Mouse (Mus musculus): ENCODE results near the gene Cdc42bpb. TPM values are rescaled to one million over a fixed set of nuclear protein-coding genes. Genes with fewer than 3 reads are reported as not detected.

The Cdc42bpb gene
- polyA plus RNA-seq, 2 experiments from 2014 or later, result 0.32 to 0.43 TPM

DNA sequence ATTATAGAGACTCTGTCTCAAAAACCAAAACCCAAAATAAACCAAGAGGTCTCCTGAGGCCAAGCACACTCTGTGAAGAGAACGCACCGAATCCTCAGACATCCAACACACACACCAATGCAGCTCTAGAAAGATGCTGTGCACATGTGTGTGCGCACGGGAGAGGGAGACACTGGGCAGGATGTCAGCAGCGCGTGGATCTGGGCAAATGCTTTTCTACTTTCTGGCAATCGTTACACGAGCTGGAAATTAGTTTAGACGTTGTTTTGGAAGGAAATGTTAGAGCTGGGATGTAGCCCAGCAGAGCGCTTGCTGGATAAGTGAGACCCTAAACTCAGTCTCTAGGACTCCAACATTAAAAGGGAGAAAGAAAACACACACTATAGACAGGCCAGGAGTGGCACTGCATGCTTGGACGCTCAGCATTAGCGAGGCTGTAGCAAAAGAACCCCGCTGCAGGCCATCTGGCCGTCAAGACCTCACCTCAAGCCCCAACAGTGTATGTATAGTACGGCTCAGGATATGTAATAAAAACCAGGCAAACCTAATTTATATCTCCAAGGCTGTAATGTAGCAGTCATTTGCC lies 44.4 kb downstream of the Cdc42bpb start:
- no peak for ATAC-seq

DNA sequence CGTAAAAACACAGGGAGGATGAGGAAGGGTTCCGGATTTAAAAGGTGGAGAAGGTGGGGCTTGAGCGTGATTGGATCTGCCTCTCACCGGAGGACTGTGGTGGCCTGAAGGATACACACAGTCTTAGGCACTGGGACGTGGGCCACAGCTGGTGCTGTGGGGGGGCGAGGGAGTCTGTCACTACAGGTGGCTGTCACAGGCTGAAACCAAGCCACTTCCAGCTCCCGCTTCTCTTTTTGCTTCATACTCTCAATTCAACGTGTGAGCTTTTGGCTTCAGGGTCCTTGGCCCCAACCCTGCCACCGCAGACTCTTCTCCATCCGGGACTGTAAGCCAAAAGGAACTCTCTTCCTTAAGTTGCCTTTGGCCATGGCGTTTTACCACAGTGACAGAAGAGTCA lies 45.1 kb downstream of the Cdc42bpb start:
- no peak for ATAC-seq

DNA sequence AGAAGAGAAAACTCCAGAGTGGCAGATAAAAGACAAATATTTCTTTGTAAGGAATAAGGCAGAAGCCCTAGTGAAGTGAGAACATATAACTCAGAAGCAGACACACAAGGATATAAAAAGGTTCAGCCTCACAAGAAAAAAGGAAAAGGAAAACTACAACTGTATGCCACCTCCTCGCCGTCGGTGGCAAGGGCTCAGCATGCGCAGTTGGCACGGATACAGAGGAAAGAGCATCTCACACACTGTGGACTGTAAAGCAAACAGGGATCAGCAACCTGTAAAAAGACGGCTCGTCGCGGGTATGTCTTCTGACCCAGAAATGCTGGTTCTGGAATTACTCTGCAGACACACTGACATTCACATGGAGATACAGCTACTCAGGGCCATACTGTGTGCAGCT lies 45.9 kb downstream of the Cdc42bpb start:
- ATAC-seq, result no peak

DNA sequence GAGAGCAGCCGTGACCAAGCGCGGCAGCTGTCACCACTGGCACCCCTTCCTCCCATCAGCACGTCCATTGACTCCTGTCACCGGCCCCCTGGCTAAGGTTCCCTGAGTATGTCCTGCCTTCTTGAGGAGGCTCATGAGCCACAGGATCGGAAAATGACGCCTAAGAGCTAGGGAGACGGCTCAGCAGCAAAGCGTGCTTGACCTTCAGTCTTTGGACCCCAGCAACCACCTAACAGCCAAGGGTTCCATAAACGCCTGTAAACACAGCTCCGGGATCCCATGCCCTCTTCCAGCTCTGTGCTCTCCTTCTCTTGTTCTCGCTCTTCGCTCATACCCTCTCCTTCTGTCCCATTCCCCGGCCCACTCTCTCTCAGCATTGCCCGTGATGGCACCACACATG lies 48.2 kb downstream of the Cdc42bpb start:
- no peak for ATAC-seq

DNA sequence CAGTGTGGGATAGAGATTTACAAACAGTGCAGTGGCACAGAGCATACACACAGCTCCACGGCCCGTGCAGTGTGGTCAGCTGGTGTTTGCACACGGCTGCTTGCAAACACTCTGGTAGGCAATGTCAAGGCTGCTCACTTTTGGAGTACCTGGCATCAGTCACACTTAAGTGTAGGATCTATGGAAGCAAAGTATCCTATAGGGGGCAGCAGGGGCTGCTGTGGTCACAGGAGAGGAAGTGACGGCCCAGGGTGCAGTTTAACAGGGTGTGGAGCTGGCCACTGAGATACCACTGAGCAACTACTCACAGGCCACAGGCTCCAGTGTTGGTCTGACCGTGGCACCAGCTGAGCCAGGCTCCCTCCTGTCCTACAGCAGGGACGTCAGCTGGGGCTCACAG lies 49.2 kb downstream of the Cdc42bpb start:
- no peak for ATAC-seq

DNA sequence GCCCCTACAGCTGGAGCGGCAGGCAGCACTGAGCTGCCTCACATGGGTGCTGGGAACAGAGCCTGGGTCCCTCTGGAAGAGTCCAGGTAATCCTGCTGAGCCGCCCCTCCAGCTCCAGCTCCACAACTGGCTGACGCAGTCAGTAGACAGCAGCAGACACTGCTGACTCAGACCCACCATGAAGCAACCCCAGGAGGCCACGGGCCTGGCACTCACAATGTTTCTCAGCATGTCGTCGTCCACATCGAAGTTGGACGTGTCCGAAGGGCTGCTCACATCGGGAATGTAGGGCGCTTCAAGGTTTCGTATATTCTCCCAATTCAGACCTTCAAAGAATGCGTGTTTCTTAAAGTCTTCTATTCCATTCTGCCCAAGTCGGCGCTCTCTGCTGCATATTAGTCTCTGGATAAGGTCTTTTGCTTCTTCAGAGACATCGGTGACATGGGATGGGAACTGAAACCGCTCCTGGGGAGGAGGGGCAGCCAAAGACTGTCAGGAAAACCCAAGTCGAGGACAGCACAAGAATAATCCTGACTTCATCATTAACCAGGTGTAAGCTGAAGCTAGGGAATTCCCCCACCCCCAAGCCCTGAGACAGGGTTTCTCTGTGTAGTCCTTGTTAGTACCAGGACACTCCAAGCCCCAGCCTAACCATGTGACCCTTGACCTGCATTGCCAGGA lies 51.6 kb downstream of the Cdc42bpb start:
- no peak for ATAC-seq

DNA sequence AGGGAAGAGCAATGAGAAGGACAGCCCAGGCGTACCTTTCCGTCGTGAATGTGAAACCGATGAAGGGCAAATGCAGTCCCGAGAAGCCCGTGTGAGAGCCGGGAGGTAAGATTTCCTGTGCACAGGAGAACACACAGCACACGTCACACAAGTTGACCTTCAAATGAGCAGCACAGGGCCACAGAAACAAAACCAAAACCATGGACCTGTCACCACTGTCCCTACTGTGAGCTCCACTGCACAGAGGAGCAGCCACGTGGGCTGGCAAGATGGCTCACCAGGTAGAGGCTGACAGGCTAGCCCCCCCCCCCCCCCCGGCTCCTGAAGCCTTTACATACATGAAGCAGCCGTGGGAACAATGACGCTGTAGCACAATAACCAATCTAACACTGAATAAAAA lies 52.6 kb downstream of the Cdc42bpb start:
- ATAC-seq, result no peak

DNA sequence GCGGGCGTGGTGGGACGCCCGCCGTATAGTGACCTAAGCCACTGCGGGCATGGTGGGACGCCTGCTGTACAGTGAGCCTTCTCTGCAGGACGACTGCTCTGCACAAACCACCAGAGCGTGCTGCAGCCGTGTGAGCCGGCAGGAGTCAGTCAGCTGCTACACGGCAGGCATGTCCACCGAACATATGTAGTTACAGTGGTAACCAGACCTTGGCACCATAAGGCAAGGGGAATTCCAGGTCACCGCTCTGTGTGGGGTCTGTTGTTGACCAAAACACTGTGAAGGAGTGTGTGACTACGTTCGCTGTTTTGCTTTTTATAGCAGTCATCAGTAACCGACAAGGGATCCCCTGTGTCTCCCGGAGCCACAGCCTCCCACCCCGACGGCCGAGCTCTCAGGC lies 53.0 kb downstream of the Cdc42bpb start:
- no peak for ATAC-seq

DNA sequence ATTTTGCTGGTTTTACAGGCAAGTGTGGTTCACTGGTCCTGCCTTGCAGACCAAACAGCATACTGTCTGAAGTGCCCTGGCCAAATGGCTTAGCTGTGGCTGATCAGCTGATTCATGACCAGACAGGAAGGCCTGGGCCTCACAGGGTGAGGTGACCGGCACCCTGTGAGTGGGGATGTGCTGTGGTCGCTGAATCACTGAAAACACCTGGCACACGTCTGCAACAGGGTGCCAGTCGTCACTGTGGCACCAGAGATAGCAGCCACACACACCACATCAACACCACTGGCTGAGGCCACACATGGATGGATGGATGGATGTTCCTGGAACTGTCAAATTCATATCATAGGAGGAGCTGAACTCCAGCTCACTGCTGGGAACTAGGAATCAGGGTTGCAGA lies 54.1 kb downstream of the Cdc42bpb start:
- no peak for ATAC-seq

DNA sequence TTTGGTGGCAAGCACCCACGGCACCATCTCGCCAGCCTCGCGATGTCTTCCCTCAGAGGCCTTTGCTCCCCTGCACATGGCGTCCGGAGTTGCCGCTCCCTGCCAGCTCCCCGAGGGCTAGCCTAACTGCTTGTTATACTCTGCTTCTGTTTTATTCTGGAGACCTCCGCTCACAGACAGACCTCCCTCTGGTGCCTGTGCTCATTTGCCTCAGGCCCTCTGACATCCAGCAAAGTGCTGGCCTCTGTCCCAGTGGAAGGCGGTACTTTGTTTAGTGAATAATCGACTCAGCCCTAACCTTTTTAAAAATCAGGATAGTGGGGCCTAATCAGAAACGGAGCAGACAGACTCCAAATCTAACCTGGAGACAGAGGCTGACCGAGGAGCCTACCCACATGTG lies 55.7 kb downstream of the Cdc42bpb start:
- no peak for ATAC-seq

DNA sequence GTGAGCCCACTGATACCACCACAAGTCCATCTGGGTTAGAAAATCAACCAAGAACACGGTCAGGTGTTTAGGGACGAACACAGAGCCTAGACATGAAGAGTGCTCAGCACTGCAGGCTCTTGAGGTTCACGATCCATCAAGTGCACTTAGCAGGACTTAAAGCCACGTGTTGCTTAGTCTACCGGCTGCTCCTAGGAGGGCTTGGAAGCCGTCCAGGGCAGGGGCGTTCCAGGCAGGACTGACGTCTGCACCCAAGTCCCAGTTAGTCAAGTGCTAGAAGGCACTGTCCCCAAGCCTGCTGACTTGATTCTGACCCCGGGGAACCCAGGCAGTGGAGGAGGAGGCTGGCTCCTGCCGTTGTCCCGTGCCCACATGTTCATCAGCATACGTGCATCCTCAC lies 57.0 kb downstream of the Cdc42bpb start:
- ATAC-seq, result no peak

DNA sequence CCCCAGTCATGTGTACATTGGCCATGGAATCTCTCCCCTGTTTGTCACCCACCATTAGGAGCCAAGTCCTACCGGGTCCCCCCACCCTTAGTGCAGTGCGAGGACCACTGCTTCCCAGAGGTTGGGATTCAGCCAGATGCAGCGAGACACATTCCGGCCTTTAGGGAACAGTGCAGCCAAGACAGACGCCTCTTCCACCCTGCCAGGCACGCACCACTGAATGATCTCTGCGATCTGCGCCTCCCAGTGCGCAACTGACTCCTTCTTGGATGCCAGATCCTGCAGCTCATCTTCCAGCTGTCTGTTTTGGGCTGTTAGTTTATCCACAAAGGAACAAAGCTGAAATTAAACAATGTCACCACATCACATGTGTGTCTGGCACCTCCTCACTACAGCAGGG lies 59.8 kb downstream of the Cdc42bpb start:
- ATAC-seq, result no peak

DNA sequence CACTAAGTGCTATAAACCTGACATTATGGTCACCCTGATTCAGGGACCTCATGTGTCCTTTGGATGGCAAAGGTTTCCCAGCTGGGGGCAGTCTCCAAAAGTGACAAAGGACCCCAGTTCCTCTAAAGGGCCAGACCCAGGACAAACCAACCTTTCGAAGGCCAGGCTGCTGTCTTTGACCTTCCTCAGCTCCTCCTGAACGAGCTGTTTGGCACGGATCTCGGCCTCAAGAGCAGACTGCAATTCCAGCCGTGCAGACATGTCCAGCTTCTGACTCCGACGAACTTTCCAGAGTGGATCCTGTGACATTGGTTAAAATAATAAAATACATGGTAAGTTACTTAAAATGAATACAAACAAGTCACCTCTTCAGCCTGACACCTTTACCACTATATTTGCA lies 63.2 kb downstream of the Cdc42bpb start:
- no peak for ATAC-seq

DNA sequence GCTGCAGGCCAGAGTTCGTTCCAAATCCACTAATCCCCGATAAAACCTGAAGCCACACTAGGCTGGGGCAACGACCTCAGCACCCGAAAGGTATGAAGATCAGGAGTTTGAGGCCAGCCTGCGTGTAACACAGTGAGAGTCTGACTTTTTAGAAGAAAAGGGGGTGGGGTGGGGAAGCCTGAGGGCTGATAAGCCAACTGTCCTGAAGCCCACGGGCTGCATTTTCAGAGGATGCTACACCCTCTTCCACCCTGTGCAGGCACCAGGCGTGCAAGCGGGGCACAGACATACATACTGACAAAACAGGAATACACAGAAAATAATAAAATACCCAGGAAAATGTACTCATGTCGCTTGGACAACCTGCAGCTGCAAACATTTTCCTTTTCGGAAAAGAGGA lies 65.7 kb downstream of the Cdc42bpb start:
- no peak for ATAC-seq

DNA sequence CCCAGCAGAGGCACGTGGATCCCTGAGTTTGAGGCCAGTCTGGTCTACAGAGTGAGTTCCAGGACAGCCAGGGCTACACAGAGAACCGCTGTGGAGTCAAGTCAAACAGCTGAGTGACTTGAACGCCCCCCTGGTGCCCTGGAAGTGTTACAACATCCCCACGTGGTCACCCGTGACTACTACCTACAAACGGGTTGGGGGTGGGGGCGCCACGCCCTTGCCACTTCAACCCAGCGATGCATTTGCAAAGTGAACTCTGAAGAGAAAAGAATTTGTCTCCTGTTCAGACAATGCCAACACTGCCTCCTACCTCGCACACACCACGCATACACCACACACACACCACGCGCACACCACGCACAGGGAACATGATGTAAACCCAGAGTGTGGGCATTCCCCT lies 67.6 kb downstream of the Cdc42bpb start:
- no peak for ATAC-seq

DNA sequence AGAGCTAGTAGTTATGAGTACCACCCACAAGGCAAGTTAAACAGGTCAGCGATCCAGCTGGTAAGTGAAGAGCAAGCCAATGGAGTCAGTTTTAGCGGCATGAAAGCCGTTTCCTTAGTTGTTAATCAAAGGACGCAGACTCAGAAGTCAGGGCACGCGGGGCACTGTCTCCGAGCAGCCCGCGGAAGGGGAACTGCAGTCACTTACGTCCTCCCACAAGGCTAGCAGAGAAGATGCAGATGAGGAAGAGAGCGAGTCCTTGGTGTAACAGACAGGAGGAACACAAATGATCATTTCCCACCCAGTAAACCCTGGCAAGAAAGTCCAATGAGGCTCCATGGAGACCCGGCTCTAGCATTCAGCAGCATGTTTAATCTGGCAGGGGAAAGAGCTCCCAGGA lies 68.3 kb downstream of the Cdc42bpb start:
- no peak for ATAC-seq

DNA sequence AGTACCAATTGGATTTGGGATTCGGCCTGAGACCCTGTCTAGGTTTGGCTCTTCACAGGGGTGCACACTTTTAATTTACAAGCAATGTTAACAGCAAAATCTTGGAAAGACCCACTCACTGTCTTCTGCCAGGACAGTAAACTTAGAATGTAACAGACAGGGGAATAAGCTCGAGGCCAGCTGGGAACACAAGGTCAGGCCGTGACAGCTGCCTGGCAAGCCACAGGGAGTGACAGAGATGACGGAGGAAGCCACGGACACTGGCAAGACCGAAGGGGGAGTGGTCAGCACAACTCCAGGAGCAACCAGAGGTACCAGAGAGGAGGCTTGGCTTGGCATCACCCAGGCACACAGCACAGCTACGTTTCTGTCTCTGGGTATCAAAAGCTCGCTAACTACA lies 70.7 kb downstream of the Cdc42bpb start:
- ATAC-seq, result no peak

DNA sequence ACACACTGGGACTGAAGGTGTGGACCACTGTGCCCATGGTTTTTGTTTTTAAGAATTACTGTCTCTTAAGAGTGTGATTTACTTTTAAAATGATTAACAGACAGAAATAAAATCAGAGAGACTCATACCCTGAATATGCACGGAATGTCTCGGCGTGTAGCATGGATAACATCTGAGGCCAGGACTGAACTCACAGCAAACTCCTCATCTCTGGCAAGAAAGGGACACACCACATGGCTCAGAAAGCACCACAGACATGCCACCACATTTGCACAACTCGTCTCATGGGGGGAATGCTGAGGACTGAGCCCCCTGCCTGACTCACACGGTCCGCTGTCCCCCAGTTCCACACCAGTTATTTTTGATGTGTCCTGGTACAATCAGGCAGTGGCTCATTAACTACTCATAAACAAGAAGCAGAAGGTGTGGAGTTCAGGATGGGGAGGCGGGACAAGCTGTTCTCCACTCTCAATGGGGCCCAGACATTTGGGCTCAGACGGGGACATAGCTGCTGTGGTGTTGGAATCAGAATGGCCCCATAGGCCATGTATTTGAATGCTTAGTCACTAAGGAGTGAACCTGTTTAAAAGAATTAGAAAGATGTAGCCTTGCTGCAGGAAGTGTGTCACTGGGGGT lies 73.7 kb downstream of the Cdc42bpb start:
- ATAC-seq, result no peak

DNA sequence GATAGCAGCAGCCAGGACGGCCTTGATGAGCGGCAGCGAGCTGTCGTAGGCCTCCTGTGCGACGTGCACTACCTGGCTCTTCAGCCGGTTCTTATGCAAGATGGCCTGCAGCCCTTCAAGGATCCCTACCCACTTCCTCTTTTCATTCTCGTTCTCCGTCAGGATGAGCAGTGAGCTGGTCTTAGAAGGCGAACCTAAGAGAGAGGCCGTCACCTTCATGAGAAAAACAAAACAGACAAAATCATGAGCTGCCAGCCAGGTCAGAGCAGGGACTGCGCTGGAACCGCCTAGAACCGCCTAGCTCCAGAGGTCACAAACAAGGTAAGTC lies 75.5 kb downstream of the Cdc42bpb start:
- no peak for ATAC-seq

DNA sequence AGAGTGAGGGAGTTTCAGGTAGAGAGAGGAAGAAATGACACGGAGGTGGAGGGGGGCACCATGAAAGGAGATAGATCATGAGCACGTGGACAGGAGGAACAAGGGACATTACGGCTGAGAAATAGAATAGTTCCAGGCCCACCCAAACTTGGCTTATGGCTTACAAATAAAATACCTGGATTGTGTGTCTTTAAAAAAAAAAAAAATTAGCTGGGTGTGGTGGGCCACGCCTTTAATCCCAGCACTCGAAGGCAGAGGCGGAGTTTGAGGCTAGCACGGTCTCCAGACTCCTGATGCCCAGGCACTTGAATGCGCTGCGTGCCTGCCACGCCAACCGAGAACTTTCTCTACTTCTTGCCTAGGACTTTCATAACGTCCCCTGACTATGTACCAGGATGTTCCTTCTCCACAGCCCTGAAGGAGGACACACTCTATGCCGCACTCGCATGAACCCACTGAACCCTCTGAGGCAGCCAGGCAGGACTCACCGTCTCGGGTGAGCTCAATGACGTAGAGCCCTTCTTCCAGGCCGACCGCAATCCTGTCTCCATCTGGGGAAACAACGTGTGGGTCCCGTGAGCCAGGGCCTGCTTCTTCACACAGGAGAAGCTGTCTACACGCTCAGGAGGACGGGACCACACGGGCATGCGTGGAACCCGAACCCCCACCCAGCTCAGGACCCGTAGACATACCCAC lies 76.0 kb downstream of the Cdc42bpb start:
- no peak for ATAC-seq

DNA sequence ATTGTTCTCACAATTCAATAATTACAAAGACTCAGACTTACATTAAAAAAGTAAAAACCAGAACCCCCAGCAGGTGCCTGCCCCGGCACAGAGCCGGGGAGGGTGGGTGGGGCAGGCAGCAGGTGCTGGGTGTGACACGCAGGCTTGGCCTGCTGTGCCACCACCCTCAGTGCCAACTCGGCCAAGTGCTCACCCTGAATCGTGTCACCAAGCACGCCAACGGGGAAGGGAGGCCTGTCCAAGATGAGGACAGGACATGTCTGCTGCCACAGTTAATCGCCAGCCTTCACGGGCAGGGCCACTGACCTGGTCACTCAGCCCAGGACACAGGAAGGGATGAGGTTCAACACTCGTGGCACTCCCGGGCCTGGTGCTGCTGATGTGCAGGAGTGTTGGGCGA lies 84.5 kb downstream of the Cdc42bpb start:
- ATAC-seq, result no peak

DNA sequence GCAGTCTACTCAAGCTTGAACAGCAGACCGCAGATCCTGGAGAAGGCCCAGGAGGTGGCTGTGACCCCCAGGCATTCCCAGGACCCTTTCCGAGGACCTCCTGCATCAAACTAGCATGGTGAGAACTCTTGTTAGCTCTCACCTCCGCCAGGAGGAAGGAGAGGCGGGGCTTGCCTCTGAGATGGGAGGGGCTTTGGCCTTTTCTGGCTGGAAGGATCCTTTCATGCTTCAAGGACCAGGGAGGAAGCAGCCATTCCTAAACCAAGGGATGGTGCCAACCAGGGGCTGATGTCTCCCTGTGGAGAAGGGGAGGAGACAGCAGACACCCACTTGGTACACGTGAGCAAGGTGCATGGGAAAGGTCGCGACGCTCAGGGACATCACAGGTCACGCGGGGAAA lies 93.0 kb downstream of the Cdc42bpb start:
- no peak for ATAC-seq

DNA sequence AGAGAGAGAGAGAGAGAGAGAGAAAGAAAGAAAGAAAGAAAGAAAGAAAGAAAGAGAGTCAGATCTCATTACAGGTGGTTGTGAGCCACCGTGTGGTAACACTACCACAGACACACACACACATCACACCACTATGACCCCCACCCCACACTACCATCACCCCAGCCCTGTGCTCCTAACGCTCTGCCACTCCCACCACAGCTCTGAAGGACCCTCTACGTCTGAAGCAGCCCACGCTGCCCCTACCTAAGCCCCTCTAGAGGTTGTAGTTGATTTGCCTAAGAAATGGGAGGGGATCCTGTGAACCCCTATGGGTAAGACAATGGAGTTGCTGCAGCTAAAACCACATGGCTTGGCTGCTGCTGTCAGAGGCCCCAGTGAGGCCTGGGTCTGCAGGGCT lies 93.9 kb downstream of the Cdc42bpb start:
- ATAC-seq, result no peak

DNA sequence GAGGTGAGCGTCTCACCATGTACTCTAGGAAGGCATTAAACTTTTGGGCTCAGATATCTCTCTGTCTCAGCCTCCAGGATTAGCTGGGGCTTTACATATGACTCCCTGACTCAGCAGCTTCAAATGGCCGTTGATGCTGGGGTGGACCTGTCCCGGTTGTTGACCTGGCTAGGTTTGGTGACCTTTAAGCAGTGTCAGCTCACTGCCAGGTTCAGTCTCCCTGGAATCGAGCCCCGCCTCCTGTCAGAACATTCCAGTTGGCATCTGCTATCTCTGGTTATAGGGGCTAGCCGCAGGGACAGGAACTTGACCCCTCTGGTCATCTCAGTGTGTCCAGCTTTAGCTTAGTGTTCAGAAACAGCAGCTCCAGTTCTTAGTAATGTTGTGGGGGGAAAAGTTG lies 101.1 kb downstream of the Cdc42bpb start:
- ATAC-seq, result no peak
